In the genomic region with DNA sequence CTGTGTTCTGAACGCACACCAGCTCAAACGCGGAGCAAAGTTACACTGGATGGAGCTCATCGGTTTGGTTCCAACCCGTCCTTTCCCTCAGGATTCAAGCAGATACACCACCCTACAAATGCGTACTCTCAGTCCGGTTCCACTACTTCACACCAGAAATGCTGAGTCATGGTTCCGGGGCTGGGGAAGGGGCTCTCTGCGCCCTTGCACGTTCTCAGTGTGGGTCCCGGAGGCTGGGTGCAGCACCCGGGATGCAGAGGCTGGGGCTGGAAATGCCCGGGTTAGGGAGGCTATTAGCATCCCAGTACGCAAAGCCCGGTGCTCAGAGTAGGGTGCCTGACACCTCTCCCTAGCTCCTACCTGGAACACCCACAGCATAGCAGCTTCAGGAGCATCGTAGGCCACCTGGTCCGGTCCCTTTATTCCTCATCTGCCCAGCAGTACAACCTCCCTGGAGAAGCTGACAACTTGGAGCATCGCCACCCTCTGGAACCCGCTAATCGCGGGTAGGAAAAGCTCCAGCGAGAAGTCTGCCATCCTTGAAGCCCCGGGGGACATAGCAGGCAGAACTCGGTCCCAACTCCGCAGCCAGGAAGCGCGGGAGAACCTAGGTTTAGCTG, we compare ENCODE assay signal across 8 mouse cellular contexts. TPM values are rescaled to one million over a fixed set of nuclear protein-coding genes. Genes with fewer than 3 reads are reported as not detected.
DNase-seq lines count a peak whose midpoint lies in the region; ATAC-seq lines count a peak whose summit lies in the region.

No protein-coding gene starts in this region.

- peaks cover 22% of the 10 kb centered on the region for H3K4me1 ChIP-seq in forebrain, embryonic 13.5 days

- H3K4me3 ChIP-seq in forebrain, embryonic 13.5 days: peak overlapping the region; percentile 69

- intact Hi-C loops in heart, postnatal 25 days (cut with DNase I): loop anchor here (2.0 to 10.0 kb wide), 5 partner anchors 38 to 242 kb away; no protein-coding TSS in a partner anchor

- peak; percentile 44 for ATAC-seq in forebrain, embryonic 13.5 days

- no peak overlapping the region for H3K27ac ChIP-seq in forebrain, embryonic 13.5 days

- under 1% methylated on average over 27 of the region's 27 CpGs for WGBS in forebrain, embryonic 13.5 days

- H3K27me3 ChIP-seq in forebrain, embryonic 13.5 days: peaks cover 49% of the 10 kb centered on the region

- DNase-seq in B cell, adult 2 months: peak; percentile 4 to 6
- peak; percentile 28 for DNase-seq in MN1 (ENCODE audit: low spot score)
- peak; percentile 14 for DNase-seq in heart, postnatal 25 days (ENCODE audit: low spot score)
- peak; percentile 32 to 55 for DNase-seq in layer of hippocampus, postnatal 25 days (ENCODE audit: extremely low spot score in 1 of 2, low spot score in 1 of 2)
- peak; percentile 22 for DNase-seq in lung, postnatal 36 days
- DNase-seq in right cerebral cortex, postnatal 4 days: peak; percentile 42
- no peak for DNase-seq in thymus, postnatal 25 days

- H3K4me2 ChIP-seq in forebrain, embryonic 13.5 days: peak overlapping the region; percentile 92

- no peaks in the 10 kb centered on the region for H3K9me3 ChIP-seq in forebrain, embryonic 13.5 days (replicated peaks)

- H3K9ac ChIP-seq in forebrain, embryonic 13.5 days: peak overlapping the region; percentile 80

- H3K36me3 ChIP-seq in forebrain, embryonic 13.5 days (ENCODE audit: poor library complexity, severe bottlenecking): no peaks in the 10 kb centered on the region

RNA-seq across cellular contexts. Expression of gene Tmtc1, which starts 1.4 kb away (rescaled TPM):
- polyA plus RNA-seq in forebrain, embryonic 13.5 days (2015; fragmentation: Nextera tagmentation; extraction: Ambion mirVana): 0.87 and 1.1 TPM in 2 replicates
- total RNA-seq in heart, postnatal 25 days (2021): 10 to 100 TPM; 90.6 to 92.3 TPM
- 10 to 100 TPM; 32.5 to 33.4 TPM for total RNA-seq in layer of hippocampus, postnatal 25 days (2021)
